Comparison of ENCODE assay signal across 10 mouse cellular contexts in the genomic region with DNA sequence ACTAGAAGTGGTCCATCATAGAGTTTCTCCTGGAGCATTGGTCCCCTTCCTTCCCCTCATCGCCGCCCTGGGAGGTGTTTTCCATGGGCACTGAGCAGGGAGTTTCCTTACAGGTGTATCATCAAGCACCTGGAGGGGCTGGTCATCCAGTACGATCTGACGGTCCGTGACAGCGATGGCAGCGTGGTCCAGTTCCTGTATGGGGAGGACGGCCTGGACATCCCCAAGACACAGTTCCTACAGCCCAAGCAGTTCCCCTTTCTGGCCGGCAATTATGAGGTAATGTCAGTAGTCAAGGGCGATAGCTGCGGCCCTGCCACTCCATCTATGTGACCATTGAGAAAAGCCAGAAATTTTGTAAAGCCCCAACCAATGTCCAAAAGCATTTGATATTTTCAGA.
"Had no signal": no experiment of that assay in that cellular context is flagged by ENCODE, and none has a peak within 500 bp of the region (broad histone marks: within the 10 kb centered on the region; RNA-seq: fewer than 3 reads in every experiment).

No protein-coding gene starts in this region.

- ATAC-seq: intestine, embryonic 16.5 days; lung, postnatal 0 days had no signal

- H3K4me2 ChIP-seq: limb, embryonic 12.5 days; liver, embryonic 13.5 days had no signal

- H3K9me3 ChIP-seq: limb, embryonic 12.5 days; liver, embryonic 13.5 days; midbrain, embryonic 10.5 days had no signal

- H3K4me3 ChIP-seq: limb, embryonic 12.5 days; liver, embryonic 13.5 days; midbrain, embryonic 10.5 days had no signal

- H3K9ac ChIP-seq: limb, embryonic 12.5 days; liver, embryonic 13.5 days had no signal

- H3K4me1 ChIP-seq: limb, embryonic 12.5 days; midbrain, embryonic 10.5 days had no signal

- H3K27me3 ChIP-seq: limb, embryonic 12.5 days; liver, embryonic 13.5 days had no signal

- DNase-seq: kidney, adult 2 months; liver; liver, embryonic 13.5 days; midbrain, embryonic 14.5 days; right cerebral cortex, adult 18-20 months; thymus, postnatal 14 days had no signal

- H3K27ac ChIP-seq: limb, embryonic 12.5 days; liver, embryonic 13.5 days; midbrain, embryonic 10.5 days had no signal
